Mouse (Mus musculus) kidney, adult 2 months (tissue): ENCODE results near the gene Fli1.

Source experiments
- CTCF ChIP-seq: fragments of 200-500 bp; conservative IDR thresholded peaks from 2 replicates; pipeline ENCODE4 v1.5.1; 2011; ENCODE audit warnings: low read depth, mild to moderate bottlenecking, control low read depth, low read length, moderate library complexity, mixed read lengths; ENCODE audit not compliant: insufficient read depth, insufficient read length
- POLR2A ChIP-seq: fragments of 200-500 bp; IDR thresholded peaks from one replicate; pipeline ENCODE4 v1.6.1; 2011; ENCODE audit warnings: low read depth, low read length, control low read depth

- TF ChIP-seq CTCF (no peak), POLR2A (no peak)
Observed at GRCm38 (mm10) chr9:32555279-32555678, 12.6 kb upstream of the Fli1 start.
